Mouse (Mus musculus) hindbrain, embryonic 14.5 days (tissue): ENCODE data around the gene Rora. TPM values are rescaled to one million over a fixed set of nuclear protein-coding genes. Genes with fewer than 3 reads are reported as not detected.

Experiments
- ATAC-seq: fragments of 200-750 bp; cut with Nextera tagmentation; 2 replicates; pipeline ENCODE4 v1.8.0; 2017; ENCODE audit warnings: moderate number of reproducible peaks, mild to moderate bottlenecking, moderate TSS enrichment, moderate library complexity; ENCODE audit not compliant: low FRiP score
- DNase-seq: peaks from one replicate; pipeline ENCODE4 v3.0.0-alpha.2; 2015; ENCODE audit warnings: low spot score
- H3K27ac ChIP-seq: fragments of 300-500 bp; sonication (generic); 2 replicates; pipeline ENCODE4 v1.5.1; 2014; ENCODE audit warnings: mild to moderate bottlenecking, moderate library complexity
- H3K27me3 ChIP-seq: fragments of 300-500 bp; sonication (generic); 2 replicates; pipeline ENCODE4 v1.6.1; 2014; ENCODE audit warnings: mild to moderate bottlenecking, low read length, mixed read lengths; ENCODE audit not compliant: control insufficient read depth, insufficient read depth
- H3K36me3 ChIP-seq: fragments of 300-500 bp; sonication (generic); replicated peaks from 2 replicates; pipeline ENCODE4 v1.6.1; 2014; ENCODE audit not compliant: control insufficient read depth, insufficient read depth
- H3K4me1 ChIP-seq: fragments of 300-500 bp; sonication (generic); replicated peaks from 2 replicates; pipeline ENCODE4 v1.6.1; 2014; ENCODE audit warnings: antibody characterized with exemption, low read length, mixed read lengths; ENCODE audit not compliant: control insufficient read depth, insufficient read depth
- H3K4me2 ChIP-seq: fragments of 300-500 bp; sonication (generic); replicated peaks from 2 replicates; pipeline ENCODE4 v1.6.1; 2014; ENCODE audit warnings: mild to moderate bottlenecking, moderate library complexity
- H3K4me3 ChIP-seq: fragments of 300-500 bp; sonication (generic); replicated peaks from 2 replicates; pipeline ENCODE4 v1.5.1; 2014; ENCODE audit warnings: mild to moderate bottlenecking, low read length
- H3K9ac ChIP-seq: fragments of 300-500 bp; sonication (generic); 2 replicates; pipeline ENCODE4 v1.6.1; 2014
- H3K9me3 ChIP-seq: fragments of 300-500 bp; sonication (generic); 2 replicates; pipeline ENCODE4 v1.6.1; 2016; ENCODE audit warnings: low read length; ENCODE audit not compliant: control insufficient read depth
- WGBS: fragments of 180-500 bp; shearing (Covaris S2); extraction: QIAGEN DNeasy Blood & Tissue Kit; methylation state at CpG from one replicate; pipeline ENCODE4 v1.1.7; 2014; 5-methylcytosine and 5-hydroxymethylcytosine counted together
- polyA plus RNA-seq: library from polyadenylated mRNA; unstranded; fragments of >200 nt; fragmentation: Nextera tagmentation; extraction: Ambion mirVana; gene quantifications from 2 replicates; pipeline ENCODE4 v1.2.1, GENCODE M21; 2014

Rora gene
- polyA plus RNA-seq, 1 experiment from 2014 or later, result 22.0 TPM

- Histone ChIP-seq H3K4me2 (peak overlapping the region; percentile 86), H3K36me3 (no peaks in the 10 kb centered on the region), H3K27me3 (no peaks in the 10 kb centered on the region), H3K4me1 (peaks cover 7% of the 10 kb centered on the region), H3K27ac (peak overlapping the region; percentile 96), H3K9me3 (no peaks in the 10 kb centered on the region), H3K4me3 (peak overlapping the region; percentile 81), H3K9ac (peak overlapping the region; percentile 83)
- ATAC-seq (peak; percentile 29; the same call in 1 of the 2 replicates), DNase-seq (peak; percentile 52)
- WGBS, result under 1% methylated on average over 41 of the region's 43 CpGs
Measured at GRCm38 (mm10) chr9:68654333-68655017, 889 bp downstream of the Rora start.

GRCm38 (mm10) chr9:68655018-68656005, 1.7 kb downstream of the Rora start:
- H3K9ac ChIP-seq, result peak overlapping the region; percentile 83
- H3K4me1 ChIP-seq, result peaks cover 7% of the 10 kb centered on the region
- no peaks in the 10 kb centered on the region for H3K27me3 ChIP-seq
- H3K4me2 ChIP-seq, result peak overlapping the region; percentile 86
- peak overlapping the region; percentile 81 for H3K4me3 ChIP-seq
- ATAC-seq, result peak; percentile 47; the same call in 1 of the 2 replicates
- no peaks in the 10 kb centered on the region for H3K36me3 ChIP-seq
- DNase-seq, result peak; percentile 39
- H3K27ac ChIP-seq, result peak overlapping the region; percentile 96
- WGBS, result under 1% methylated on average over 31 of the region's 31 CpGs
- no peaks in the 10 kb centered on the region for H3K9me3 ChIP-seq

- H3K4me1 ChIP-seq, result peaks cover 7% of the 10 kb centered on the region
- no peaks in the 10 kb centered on the region for H3K9me3 ChIP-seq
- no peak for DNase-seq
- no peaks in the 10 kb centered on the region for H3K36me3 ChIP-seq
- H3K4me2 ChIP-seq, result peak overlapping the region; percentile 86
- H3K9ac ChIP-seq, result peak overlapping the region; percentile 83; the same call in 1 of the 2 replicates
- WGBS, result 55% methylated on average over 5 of the region's 5 CpGs
- no peak overlapping the region for H3K27ac ChIP-seq
- peak overlapping the region; percentile 81 for H3K4me3 ChIP-seq
- H3K27me3 ChIP-seq, result no peaks in the 10 kb centered on the region
- no peak for ATAC-seq
Measured at GRCm38 (mm10) chr9:68656076-68656795, 2.6 kb downstream of the Rora start.

- Histone ChIP-seq H3K9me3 (no peaks in the 10 kb centered on the region), H3K4me1 (peaks cover 7% of the 10 kb centered on the region), H3K27me3 (no peaks in the 10 kb centered on the region), H3K36me3 (no peaks in the 10 kb centered on the region), H3K4me2 (peak overlapping the region; percentile 86; the same call in 1 of the 2 replicates), H3K27ac (no peak overlapping the region), H3K9ac (no peak overlapping the region), H3K4me3 (no peak overlapping the region)
- 51% methylated on average over 6 of the region's 6 CpGs for WGBS
- no peak for DNase-seq
- no peak for ATAC-seq
Measured at GRCm38 (mm10) chr9:68656796-68657130, 3.2 kb downstream of the Rora start.

GRCm38 (mm10) chr9:68670731-68671130, 17.1 kb downstream of the Rora start:
- ATAC-seq (no peak), DNase-seq (no peak)
- H3K27me3 ChIP-seq, result no peaks in the 10 kb centered on the region
- no peak overlapping the region for H3K9ac ChIP-seq
- H3K4me1 ChIP-seq, result no peaks in the 10 kb centered on the region
- 89% methylated on average over 3 of the region's 3 CpGs for WGBS
- no peak overlapping the region for H3K4me3 ChIP-seq
- H3K36me3 ChIP-seq, result no peaks in the 10 kb centered on the region
- no peak overlapping the region for H3K4me2 ChIP-seq
- no peak overlapping the region for H3K27ac ChIP-seq
- H3K9me3 ChIP-seq, result no peaks in the 10 kb centered on the region

- no peak for ATAC-seq
- H3K4me3 ChIP-seq, result no peak overlapping the region
- H3K27me3 ChIP-seq, result no peaks in the 10 kb centered on the region
- H3K9me3 ChIP-seq, result no peaks in the 10 kb centered on the region
- H3K36me3 ChIP-seq, result no peaks in the 10 kb centered on the region
- 45% methylated on average over 5 of the region's 5 CpGs for WGBS
- no peak overlapping the region for H3K9ac ChIP-seq
- no peaks in the 10 kb centered on the region for H3K4me1 ChIP-seq
- no peak overlapping the region for H3K4me2 ChIP-seq
- no peak for DNase-seq
- H3K27ac ChIP-seq, result no peak overlapping the region
Measured at GRCm38 (mm10) chr9:68672459-68672858, 18.9 kb downstream of the Rora start.

GRCm38 (mm10) chr9:68673221-68673620, 19.6 kb downstream of the Rora start:
- WGBS, result 62% methylated on average over 1 of the region's 1 CpGs
- no peaks in the 10 kb centered on the region for H3K4me1 ChIP-seq
- H3K9ac ChIP-seq, result no peak overlapping the region
- H3K27me3 ChIP-seq, result no peaks in the 10 kb centered on the region
- no peak overlapping the region for H3K27ac ChIP-seq
- H3K4me3 ChIP-seq, result no peak overlapping the region
- DNase-seq (no peak), ATAC-seq (no peak)
- H3K4me2 ChIP-seq, result no peak overlapping the region
- H3K9me3 ChIP-seq, result no peaks in the 10 kb centered on the region
- no peaks in the 10 kb centered on the region for H3K36me3 ChIP-seq

- no peak overlapping the region for H3K4me3 ChIP-seq
Measured at GRCm38 (mm10) chr9:68679871-68680374, 26.3 kb downstream of the Rora start.

More at GRCm38 (mm10) chr9:68679871-68680374, 26.3 kb downstream of the Rora start:
- Histone ChIP-seq H3K9me3 (no peaks in the 10 kb centered on the region), H3K27ac (no peak overlapping the region), H3K27me3 (no peaks in the 10 kb centered on the region), H3K4me1 (peaks cover 16% of the 10 kb centered on the region), H3K9ac (no peak overlapping the region), H3K4me2 (no peak overlapping the region), H3K36me3 (no peaks in the 10 kb centered on the region)
- 90% methylated on average over 12 of the region's 12 CpGs for WGBS
- DNase-seq (no peak), ATAC-seq (no peak)
